Mouse (Mus musculus) regulatory T cell (primary cell): Measurements from ENCODE around the gene Ints1.
"Not testable (repeated sequence)": the region's sequence is repeated elsewhere in the genome, so short reads cannot be mapped to it uniquely, and the experiment has no call there.

Source experiments
- in situ Hi-C: fragments of 300-600 bp; cut with MboI, MseI; formaldehyde crosslinking; loops from one replicate; pipeline ENCODE4 v1.15.1; 2025; ENCODE audit warnings: high pct_unique_total_duplicates

The Ints1 gene

DNA sequence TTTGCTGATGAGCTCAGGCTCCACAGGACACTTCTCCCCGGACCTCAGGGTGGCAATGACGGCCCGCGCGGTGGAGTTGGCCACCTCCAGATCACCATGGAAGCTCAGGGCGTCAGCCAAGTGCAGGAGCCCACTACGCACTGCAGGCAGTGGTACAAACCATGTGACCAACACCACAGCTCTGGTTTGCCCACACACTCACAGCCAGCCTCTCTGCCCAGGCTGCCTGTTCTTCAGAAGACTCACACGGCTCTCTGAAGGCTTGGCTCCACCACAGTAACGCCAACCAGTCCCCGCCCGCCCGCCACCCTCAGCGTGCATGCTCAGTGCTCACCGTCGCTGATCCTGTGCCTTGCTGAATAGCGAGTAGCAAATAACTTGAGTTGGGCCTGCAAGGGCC, 17.4 kb downstream of the Ints1 start:
- in situ Hi-C loops, result no loop called here

DNA sequence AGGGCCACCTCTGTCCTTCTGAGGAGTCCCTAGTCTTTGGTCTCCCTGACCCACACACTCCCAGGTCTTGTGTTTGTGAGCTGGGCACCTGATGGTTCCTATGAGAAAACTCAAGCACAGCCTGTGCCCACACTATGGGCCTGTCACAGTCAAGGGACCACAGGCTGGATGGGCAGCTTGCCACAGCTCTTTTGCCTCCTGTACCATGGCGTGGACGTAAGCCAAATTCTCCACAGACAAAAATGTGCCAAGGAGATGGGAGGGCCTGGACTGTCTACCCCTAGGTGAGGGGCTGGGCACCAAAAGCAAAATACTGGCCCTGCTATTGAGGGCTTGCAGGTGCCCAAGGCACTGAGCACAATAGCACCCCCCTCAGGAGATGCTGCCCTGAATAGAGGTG, 18.9 kb downstream of the Ints1 start:
- in situ Hi-C loops, result no loop called here

DNA sequence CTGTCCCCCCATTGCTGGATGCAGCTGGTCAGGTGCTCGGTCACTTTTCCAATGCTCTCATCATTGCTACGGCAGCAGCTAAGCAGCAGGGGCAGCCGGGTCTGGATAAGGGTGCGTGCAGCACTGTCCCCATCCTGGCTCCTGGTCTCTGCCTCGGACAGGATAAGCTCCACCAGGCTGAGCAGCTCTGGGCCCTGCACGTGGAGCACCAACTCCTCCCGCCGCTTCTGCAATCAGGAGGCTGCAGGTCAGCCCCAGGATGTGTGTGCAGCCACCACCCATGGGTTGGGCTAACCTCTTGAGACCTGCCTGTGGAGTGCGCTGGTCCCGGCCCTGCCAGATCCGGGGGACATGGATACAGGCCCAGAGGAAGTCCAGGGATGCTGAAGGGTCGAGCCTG, 19.3 kb downstream of the Ints1 start:
- in situ Hi-C loops, result no loop called here

DNA sequence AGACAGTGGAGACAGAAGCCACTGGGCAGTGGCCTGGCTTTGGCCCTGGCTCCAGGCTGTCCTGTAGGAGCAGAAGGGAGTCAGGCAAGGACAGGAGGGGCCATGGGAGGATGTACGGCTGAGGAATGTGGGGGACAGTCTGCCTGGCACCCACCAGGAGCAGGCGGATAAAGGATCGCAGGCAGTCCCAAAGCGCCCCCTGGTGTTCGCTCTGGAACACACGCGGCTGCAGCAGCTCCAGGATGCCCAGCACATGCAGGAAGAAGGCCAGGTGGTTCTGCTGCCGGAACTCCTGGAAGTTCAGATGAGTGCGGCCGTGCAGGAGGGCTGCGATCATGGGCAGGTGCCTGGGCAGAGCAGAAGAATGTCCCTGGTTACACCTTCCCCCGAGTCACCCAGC, 20.7 kb downstream of the Ints1 start:
- in situ Hi-C loops, result no loop called here

DNA sequence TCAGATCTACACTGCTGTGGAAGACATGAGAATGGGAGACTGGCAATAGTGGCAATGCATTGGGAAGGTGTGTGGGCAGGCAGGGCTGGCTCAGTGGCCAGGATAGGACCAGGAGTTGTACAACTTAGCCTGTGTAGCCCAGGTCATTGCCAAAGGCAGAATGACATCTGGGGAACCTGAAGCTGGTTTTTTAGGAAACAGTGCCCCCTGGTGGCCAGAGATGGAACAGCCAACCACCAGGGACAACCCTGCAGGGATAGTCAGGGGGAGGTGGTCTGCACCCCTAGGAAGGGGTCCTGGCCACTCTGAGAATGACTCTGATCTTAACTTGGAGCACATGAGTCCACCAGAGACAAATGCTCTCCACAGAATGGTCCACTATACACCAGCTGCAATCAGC, 24.9 kb downstream of the Ints1 start:
- in situ Hi-C loops, result no loop called here

DNA sequence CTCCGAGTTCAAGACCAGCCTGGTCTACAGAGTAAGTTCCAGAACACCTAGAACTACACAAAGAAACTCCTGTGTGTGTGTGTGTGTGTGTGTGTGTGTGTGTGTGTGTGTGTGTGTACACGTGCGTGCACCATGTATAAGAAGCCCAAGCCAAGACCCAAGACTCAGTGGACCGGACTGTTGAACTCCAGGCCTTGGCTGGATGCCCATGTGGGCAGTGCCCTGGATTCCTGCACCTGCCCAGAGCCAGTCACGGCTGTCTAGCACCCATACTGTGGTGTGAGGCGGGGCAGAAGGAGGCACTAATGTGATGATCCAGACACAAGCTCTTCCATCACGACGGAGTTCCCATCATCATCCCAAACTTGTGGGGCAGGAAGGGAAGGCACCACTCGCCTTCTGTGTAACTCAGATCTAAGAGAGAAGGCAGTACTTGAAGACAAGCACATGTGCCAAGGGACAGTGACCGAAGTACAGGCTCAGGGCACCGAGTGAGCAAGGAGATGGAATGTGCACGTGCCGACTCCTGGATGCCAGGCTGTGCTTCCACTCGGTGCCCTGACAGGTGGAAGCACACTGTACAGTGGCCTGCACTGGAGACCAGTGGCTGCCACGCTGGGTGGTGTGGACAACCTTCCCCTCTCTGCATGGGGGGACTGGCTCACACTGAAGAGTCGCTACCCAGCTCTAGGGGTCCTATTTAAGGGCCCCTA, 25.9 kb downstream of the Ints1 start:
- in situ Hi-C loops, result loop anchor here (5.0 kb wide), 1 partner anchor 37 kb away; no protein-coding TSS in a partner anchor

DNA sequence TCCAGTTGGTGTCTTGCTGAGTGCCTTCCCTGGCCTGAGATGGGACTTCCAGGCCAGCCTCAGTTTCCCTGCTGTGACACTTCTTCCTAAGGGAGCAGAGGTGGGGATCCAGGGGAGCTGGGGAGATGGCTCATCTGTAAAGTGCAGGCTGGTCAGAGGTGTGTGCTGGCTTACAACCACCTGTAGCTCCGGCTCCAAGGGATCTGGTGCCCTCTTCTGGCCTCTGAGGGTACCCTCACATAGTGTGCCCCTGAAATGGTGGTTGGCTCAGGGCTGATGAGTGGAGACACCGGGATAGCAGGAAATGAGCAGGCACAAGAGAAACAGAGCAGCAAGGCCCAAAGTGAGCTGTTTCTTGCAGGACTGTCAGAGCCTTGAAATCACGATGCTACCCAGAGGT, 29.7 kb downstream of the Ints1 start:
- in situ Hi-C loops, result loop anchor here (5.0 kb wide), 1 partner anchor 33 kb away; no protein-coding TSS in a partner anchor

DNA sequence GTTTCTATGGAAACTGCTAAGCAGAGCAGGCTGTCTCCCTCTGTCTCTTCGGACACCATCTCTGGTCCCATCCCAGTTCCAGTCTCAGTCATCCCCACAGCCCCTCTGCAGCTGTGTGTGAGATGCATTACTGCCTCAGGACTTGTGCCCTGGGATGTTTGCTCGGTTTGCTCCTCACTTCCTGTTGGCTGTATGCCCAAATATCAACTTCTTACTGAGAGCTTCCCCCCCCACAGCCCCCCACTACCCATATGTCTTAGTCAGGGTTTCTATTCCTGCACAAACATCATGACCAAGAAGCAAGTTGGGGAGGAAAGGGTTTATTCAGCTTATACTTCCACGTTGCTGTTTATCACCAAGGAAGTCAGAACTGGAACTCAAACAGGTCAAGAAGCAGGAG, 32.8 kb downstream of the Ints1 start:
- in situ Hi-C loops, result not testable (repeated sequence)

DNA sequence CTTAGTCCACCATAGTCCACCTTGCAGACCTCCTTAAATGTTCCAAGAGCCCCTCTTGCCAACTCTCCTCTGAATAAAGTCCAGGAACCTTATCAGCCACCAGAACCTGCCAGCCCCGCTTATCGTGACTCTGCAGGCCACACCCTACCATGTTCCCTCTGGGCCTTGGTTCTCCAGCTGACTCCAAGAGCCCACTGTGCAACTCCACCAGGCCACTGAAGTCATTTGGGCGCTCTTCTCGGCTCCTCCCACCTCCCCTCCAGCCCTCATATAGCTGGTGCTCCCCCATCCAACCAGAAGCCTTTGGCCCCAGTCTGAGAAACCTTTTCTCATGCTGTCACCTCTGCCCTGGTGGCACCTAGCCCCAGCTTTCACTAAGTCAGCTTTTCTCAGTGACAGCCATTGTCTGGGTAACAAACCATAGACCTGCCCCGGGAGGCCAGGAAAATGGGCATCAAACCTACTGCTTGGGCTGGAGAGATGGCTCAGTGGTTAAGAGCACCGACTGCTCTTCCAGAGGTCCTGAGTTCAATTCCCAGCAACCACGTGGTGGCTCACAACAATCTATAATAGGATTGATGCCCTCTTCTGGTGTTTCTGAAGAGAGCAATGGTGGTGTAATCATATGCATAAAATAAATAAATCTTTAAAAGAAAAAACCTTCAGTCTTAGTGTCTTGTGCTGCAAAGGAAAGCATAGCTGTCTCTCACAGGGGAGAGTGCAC, 36.7 kb downstream of the Ints1 start:
- in situ Hi-C loops, result no loop called here

DNA sequence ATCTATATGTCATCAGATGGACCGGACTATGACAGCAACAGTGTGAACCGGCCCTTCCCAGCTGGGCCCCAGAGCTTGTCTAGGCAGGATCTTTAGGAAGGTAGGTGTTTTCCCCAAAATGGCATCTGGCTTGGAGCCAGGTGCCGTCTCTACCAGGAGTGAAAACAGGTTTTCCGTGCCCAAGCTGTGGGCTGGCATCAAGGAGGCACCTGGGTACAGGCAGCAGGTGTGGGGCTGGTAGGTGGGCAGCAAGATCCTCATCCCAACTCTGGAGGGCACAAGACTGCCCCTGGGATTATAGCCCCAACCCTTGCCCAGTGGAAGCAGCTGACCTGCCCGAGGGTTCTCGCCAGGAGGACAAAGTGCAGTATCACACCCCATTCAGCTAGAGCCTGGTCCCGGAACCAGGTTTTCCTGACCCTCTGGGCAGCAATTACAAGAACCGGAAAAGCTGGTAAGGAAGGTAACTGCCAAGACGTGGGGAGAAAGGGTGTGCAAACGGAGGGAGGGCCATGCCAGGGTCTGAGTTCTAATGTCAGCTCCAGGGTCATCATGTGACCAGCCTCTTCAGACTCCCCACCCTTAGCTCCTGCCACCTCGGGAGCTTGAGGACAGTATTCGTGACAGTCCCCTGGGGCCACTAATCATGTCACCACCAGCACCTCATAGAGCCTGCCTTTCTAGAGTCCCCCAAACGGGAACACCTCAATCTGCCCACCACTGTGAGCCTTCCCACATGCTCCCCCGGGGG, 37.5 kb downstream of the Ints1 start:
- in situ Hi-C loops, result no loop called here

DNA sequence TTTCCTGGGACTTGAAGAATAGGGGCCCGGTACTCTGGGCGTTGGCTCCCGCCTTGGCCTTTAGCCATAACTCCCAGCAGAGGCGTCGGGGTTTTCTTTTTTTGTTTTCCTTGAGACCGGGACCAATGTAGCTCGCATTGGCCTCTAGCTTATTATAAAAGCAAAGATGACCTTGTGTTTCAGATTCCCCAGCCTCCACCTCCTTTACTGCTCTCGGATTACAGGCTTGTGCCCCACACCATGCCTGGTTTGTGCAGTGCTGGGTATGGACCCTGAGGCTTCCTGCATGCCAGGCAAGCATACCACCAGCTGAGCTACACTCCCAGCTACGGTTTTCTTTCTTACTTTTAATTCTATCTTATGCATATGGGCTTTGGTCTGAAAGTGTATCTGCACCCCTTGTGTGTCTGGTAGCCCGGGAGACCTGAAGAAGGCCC, 39.0 kb downstream of the Ints1 start:
- in situ Hi-C loops, result no loop called here

DNA sequence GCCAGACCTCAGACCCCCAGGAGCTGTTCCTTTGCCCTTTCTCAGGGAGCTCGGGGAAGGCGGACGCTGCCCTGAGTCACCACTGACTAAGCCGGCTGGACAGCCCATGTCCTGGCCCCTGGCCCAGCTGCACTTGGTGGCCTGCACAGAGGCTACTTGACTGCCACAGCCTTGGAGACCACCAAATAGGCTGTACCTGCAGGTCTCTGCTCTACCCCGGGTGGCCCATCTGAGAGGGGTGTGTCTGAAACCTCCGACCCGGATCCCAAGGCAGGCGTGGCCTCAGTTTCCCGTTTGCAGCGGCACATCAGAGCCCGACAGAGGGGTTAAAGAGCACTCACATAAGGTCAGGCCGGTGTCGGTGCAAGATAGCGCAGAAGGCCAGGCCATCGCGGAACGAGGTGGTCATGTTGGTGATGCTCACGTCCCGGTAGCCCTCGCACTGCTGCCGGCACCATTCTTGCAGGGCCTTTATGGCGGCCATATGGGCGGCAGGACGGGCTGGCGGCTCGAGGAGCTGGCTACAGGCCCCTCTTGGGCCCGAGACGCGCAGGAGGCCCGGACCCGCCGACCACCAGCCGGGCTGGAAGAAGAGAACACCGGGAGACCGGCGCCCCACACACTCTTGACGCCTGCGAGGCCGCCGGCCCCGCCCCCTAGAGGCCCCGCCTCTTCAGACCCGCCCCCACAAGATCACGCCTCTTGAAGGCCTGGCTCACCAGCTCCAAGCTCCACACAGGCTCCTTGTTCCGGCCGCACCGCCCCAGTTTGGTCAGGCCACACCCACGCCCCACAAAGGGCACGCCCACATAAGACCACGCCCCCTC, 39.6 kb downstream of the Ints1 start, which contains the start of gene Micall2:
Gene Micall2, minus strand, starts transcription at position 660 of the 827 bp plus-strand sequence.
- in situ Hi-C loops, result no loop called here

DNA sequence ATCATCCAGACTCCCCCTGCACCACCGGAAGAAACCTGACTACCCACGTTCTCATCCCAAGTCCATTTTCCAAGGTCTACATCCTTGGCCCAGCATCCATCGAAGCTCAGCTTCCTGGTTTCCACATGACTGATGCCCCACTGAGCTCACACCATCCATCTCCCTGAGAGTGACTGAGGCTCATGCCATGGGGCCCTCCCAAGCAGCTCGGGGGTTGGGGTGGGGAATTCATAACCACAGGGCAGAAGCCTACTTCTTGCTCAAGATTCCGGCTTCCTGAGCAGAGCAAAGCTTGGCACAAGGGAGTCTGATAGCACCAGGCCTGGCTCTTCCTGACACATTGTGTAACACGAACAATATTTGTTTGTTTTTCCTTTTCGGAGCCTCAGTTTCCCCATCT, 40.7 kb downstream of the Ints1 start:
- in situ Hi-C loops, result no loop called here

DNA sequence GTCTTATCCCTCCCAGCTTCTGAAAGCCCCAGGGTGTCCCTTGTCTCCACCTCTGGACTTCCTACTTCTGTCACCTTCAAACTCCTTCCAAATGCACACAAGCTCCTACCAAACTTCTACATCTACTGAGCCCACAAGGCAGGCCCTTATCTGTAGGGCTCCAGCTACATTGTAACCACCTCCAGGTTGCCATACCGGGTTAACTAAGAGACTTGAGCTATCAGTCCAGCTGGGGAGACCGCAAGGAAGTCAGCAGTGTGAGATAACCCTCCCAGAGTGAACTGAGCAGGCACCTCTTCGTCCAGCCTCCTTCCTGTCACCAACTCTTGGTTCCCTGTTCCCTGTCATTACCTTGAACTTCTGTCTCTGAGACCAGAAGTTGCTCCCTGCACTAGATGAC, 41.5 kb downstream of the Ints1 start:
- in situ Hi-C loops, result no loop called here

DNA sequence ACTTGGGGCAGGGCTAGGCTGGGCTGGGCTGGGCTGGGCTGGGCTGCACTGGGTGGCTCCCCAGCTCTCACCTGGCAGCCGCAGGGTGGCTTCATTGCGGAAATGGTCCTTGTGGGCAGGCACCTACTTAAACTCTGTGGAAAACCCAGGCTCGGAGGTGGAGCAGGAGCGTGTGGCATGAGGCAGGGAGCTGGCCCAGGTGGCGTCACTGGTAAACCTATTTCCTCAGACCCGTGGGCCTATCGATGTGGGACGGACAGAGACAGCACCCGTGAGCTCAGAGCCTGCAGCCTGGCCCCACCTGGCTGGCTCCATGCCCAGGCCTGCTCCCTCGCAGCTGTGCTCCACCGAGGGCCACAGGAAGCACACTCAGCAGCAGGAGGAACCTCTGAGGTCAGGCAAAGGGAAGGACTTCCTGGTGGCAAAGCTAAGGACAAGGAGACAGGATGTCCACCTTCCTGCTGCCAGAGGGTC, 42.8 kb downstream of the Ints1 start:
- in situ Hi-C loops, result no loop called here

DNA sequence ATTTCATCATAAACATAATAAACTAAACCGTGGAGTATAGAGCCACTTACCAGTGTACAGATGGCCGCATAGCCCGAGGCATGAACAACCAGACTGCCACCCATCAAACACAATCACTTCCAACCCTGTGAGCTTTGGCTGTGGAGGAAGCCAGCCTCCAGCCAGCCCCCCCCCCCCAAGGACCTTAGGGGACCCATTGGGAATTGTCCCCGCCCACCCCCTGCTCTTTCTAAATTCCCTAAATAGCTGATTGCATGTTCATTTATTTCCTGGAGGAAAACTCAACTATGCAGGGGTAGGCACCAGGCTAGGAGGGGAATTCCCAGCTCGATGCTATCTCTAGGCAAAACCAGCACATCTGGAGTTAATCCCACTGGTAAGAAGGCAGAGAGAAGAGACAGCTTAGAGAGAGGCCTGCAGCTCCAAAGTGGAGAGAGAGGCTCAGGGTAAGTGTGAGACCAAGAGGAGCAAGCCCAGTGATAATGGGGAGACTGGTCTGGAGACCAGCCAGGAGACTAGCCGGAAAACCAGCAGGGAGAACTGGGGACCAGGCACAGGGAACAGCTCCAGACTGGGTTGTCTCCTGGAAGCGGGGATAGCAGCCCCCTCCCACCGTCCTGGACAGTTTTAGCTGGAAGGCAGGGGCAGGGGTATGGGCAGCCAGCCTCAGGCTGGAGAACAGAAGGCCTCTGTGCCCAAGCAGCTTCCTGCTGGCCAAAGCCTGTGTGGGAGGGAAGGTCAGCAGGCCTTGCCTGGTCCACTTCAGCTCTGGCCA, 44.6 kb downstream of the Ints1 start:
- in situ Hi-C loops, result no loop called here

DNA sequence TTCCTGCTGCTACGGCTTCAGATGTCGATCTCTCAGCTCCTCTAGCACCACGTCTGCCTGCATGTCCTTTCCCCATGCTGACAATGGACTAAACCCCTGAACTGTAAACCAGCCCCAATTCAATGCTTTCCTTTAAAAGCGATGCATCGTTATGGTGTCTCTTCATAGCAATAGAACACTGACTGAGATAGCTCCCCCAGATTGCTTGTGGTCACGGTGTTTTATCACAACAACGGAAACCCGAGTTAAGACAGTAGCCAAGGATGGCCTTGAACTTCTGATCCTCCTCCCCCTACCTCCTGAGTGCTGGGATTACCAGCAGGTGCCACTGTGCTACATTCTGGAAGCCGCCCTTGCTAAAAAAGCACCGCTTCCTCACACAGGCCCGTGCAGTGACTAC, 48.2 kb downstream of the Ints1 start:
- in situ Hi-C loops, result no loop called here

DNA sequence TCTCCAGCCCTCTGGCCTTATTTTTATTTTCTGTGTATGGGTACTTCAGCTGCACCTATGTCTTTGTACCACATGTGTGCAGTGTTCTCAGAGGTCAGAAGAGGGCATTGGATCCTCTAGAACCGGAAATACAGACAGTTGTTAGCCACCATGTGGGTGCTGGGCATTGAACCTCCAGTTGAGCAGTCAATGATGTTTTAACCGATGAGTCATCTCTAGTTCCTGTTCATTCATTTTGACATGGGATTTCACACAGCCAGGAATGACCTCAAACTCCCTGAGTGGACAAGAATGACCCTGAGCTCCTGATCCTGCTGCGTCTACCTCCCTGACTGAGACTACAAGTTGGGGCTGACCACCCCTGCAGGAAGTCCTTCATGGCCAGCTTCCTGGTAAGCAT, 49.3 kb downstream of the Ints1 start:
- in situ Hi-C loops, result no loop called here

DNA sequence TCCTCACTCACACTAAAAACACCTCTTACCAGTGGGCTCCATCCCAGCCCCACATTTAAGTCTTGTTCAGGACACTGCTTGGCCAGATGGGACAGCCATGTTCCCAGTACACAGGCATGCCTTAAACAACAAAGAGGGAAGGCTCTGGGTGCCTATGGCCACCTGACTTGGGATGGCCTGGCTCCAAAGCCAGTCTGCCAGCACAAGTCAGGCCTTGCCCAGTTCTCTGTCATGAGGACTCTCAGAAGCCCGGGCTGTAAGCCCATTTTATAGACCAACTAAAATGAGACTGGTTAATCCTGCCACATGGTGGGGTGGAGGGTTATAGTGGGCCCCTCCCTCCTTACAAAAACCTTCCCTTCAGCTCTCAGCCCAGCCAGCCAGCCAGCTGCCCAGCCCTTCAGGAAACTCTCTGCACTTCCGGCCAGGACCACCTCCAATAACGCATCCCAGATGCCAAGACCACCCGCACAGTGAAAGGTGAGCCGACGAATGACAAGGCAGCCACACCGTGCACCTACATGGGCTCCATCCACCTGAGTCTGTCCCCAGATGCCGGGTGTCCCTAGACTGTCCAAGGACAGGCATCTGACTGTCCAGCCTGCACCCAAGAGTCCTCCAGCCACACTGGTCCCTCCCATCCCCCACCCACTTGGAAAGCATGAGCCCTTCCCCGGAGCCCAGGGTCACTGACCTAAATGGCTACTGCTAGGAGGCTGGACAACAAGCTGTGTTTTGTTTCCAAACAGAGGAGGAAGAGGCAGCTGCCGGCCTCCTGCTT, 50.9 kb downstream of the Ints1 start:
- in situ Hi-C loops, result no loop called here

DNA sequence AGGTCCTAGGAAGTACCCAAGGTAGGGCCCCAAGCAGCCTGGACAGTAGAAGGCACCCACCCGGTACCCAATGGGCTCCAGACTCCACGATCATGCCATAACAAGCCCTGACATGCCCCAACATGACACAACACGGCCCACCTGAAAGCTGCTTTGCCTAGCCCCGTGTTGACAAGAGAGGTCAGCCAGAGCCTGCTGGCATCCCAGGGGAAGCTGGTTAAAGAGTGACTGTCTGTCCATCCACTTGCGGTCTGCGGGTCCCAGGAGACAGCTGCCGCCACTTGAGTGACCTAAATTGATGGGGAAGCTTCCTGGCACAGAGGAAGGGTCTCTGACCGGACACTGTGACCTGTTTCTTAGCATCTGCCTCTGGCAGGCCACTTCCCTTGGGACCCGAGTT, 52.4 kb downstream of the Ints1 start:
- in situ Hi-C loops, result no loop called here
